Mouse (Mus musculus) heart, embryonic 16.5 days (tissue): ENCODE results near the gene Rev1. TPM values are rescaled to one million over a fixed set of nuclear protein-coding genes. Genes with fewer than 3 reads are reported as not detected.
A peak's percentile ranks its signal among the peaks of the same experiment; 100 is the strongest.

ENCODE experiments used
- ATAC-seq: fragments of 200-750 bp; cut with Nextera tagmentation; replicated peaks from 2 replicates; pipeline ENCODE4 v1.8.0; 2017; ENCODE audit warnings: moderate number of reproducible peaks; ENCODE audit not compliant: insufficient read depth, low FRiP score; ENCODE audit errors: extremely low read depth
- H3K27ac ChIP-seq: fragments of 300-500 bp; sonication (generic); 2 replicates; pipeline ENCODE4 v1.5.1; 2014; ENCODE audit warnings: mild to moderate bottlenecking, low read length, control low read depth, moderate library complexity
- H3K27me3 ChIP-seq: fragments of 300-500 bp; sonication (generic); 2 replicates; pipeline ENCODE4 v1.6.1; 2014; ENCODE audit warnings: low read length, mixed read lengths; ENCODE audit not compliant: control insufficient read depth, insufficient read depth
- H3K36me3 ChIP-seq: fragments of 300-500 bp; sonication (generic); 2 replicates; pipeline ENCODE4 v1.6.1; 2014; ENCODE audit not compliant: control insufficient read depth, insufficient read depth
- H3K4me1 ChIP-seq: fragments of 300-500 bp; sonication (generic); 2 replicates; pipeline ENCODE4 v1.6.1; 2014; ENCODE audit warnings: low read length, mixed read lengths; ENCODE audit not compliant: control insufficient read depth, insufficient read depth
- H3K4me2 ChIP-seq: fragments of 300-500 bp; sonication (generic); 2 replicates; pipeline ENCODE4 v1.6.1; 2014; ENCODE audit warnings: low read depth, mild to moderate bottlenecking, control low read depth, low read length
- H3K4me3 ChIP-seq: fragments of 300-500 bp; sonication (generic); 2 replicates; pipeline ENCODE4 v1.5.1; 2014; ENCODE audit warnings: mild to moderate bottlenecking, control low read depth, low read length
- H3K9ac ChIP-seq: fragments of 300-500 bp; sonication (generic); 2 replicates; pipeline ENCODE4 v1.6.1; 2014; ENCODE audit warnings: low read length, control low read depth
- H3K9me3 ChIP-seq: fragments of 300-500 bp; sonication (generic); replicated peaks from 2 replicates; pipeline ENCODE4 v1.6.1; 2016; ENCODE audit warnings: low read length; ENCODE audit not compliant: control insufficient read depth
- WGBS: fragments of 180-500 bp; shearing (Covaris S2); extraction: QIAGEN DNeasy Blood & Tissue Kit; methylation state at CpG from one replicate; pipeline ENCODE4 v1.1.7; 2014; 5-methylcytosine and 5-hydroxymethylcytosine counted together
- polyA plus RNA-seq: library from polyadenylated mRNA; unstranded; fragments of >200 nt; fragmentation: Nextera tagmentation; extraction: Ambion mirVana; gene quantifications from 2 replicates; pipeline ENCODE4 v1.2.1, GENCODE M21; 2015

Rev1 gene
- polyA plus RNA-seq, 1 experiment from 2014 or later = 16.3 TPM

DNA sequence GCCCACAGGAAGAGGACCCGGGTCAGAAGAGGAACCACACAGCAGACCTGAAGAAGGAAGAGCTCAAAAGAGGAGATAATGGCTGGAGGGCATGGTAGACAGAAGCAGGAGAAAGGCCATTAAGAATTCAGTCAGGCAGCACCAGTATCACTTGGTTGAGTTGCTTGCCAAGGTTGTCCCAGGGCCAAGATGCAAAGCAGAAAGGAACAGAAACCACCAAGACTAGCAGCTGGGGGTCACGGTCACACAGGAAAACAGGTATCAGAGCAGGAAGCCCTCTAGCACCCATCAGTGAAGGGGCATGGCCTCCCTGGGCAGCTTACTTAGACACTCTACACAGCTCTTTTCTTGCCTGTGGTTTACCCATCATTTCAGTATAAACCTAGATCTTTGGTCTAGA, 9.8 kb upstream of the Rev1 start:
- 67% methylated on average over 2 of the region's 2 CpGs for WGBS
- H3K4me1 ChIP-seq = no peaks in the 10 kb centered on the region
- H3K9me3 ChIP-seq = no peaks in the 10 kb centered on the region
- no peaks in the 10 kb centered on the region for H3K27me3 ChIP-seq
- no peaks in the 10 kb centered on the region for H3K36me3 ChIP-seq
- H3K27ac ChIP-seq = no peak overlapping the region
- H3K9ac ChIP-seq = no peak overlapping the region
- no peak for ATAC-seq
- no peak overlapping the region for H3K4me2 ChIP-seq
- H3K4me3 ChIP-seq = no peak overlapping the region

DNA sequence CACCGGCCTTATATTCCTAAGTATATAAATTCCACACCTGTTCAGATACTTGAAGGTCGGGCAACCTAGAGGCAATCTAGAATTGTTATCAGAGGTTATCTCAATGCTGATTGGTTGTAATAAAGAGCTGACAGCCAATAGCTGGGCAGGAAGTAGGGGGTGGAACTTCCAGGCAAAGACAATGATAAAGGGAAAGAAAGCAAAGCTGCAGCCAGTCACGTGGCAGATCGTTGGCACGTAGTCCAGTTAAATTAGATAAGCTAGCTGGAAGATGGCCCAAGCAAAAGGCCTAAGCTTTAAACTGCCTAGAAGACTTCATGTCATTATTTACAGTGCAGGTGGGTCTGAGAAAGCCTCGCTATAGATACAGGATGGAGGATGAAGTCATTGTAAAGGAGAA, 3.3 kb upstream of the Rev1 start:
- H3K36me3 ChIP-seq = no peaks in the 10 kb centered on the region
- ATAC-seq = no peak
- 46% methylated on average over 6 of the region's 6 CpGs for WGBS
- H3K27me3 ChIP-seq = no peaks in the 10 kb centered on the region
- H3K27ac ChIP-seq = no peak overlapping the region
- H3K9me3 ChIP-seq = no peaks in the 10 kb centered on the region
- peaks cover 9% of the 10 kb centered on the region for H3K4me1 ChIP-seq
- no peak overlapping the region for H3K4me3 ChIP-seq
- no peak overlapping the region for H3K4me2 ChIP-seq
- H3K9ac ChIP-seq = no peak overlapping the region

DNA sequence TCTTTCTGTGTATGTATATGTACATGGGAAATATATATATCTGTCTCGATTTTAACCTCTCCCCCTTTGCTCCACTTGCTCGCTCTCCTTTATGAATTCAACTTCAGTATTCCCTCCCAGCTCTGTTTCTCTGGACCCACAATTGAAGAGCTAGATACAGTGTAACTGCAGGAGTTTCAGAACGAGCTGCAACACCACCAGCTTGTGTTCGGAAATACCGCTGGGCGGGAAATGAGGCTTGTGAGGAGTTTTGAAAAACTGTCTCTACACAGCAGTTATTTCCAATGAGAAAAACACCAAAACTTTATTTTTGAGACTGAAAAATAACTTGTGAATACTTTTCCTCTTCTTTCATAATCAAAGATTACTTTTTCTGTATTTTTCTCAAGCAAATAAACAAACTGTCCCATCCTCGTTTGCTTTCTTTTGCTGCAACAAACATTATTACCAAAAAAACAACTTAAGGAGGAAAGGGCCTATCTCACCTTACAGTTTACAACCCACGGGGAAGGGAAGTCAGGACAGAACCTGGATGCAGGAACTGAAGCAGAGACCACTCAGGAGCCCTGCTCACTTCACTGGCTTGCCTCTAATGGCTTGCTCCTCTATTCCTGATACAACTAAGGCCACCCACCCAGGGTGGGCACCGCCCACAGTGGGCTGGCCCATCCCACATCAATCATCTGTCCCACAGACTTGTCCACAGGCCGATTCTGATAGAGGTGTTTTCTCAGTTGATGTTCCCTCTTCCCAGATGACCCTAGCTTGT, 1.3 kb upstream of the Rev1 start:
- H3K9ac ChIP-seq = no peak overlapping the region; the same call in 1 of the 2 replicates

DNA sequence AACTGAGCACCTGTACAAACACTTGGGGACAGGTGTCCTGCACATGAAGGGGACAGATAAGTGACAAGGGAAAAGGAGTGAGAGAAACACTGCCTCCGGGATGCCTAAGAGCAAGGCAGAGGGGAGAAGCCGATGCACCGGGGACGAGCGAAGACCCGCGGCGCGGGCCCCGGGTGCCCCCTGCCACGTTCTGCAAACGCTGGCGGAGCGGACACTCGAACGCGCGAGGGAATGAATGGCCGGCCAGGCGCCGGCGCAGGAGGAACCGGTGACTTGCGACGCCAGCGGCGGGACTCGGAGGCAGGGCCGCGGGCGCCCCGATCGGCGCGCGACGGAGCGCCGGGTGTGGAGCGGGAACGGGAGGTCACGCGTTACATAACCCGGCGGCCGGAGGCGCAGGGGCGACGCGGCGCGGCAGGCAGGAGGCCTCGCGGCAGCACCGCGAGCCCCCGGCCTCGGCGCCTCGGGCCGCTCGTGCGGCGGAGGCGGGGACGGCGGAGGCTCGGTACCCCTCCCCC, 623 bp downstream of the Rev1 start:
- H3K9me3 ChIP-seq = no peaks in the 10 kb centered on the region

More for the DNA sequence above, 1.3 kb upstream of the Rev1 start:
- Histone ChIP-seq H3K4me1 (peaks cover 15% of the 10 kb centered on the region), H3K9me3 (no peaks in the 10 kb centered on the region), H3K27ac (no peak overlapping the region), H3K27me3 (no peaks in the 10 kb centered on the region), H3K36me3 (no peaks in the 10 kb centered on the region), H3K4me3 (no peak overlapping the region), H3K4me2 (no peak overlapping the region)
- ATAC-seq = no peak
- WGBS = 48% methylated on average over 10 of the region's 10 CpGs

DNA sequence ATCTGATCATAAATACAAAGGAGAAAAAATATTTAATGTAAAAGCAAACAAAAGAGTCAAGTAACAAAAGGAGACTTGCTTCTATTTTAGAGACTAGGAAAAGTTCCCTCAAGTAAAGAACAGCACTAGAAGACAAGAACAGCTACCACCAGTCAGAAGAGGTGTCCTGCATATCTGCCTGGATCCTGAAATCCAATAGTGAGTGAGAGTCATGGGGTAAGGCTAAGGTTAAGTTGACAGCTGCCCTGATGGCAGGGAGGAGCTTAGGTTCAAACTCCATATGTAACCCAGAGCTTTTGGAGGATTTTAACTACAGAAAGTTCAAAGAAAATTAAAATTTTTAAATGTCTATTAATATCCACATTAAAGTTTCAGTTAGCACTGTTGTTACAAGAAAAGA, 2.6 kb downstream of the Rev1 start:
- H3K9me3 ChIP-seq = no peaks in the 10 kb centered on the region
- no peak overlapping the region for H3K9ac ChIP-seq
- peaks cover 13% of the 10 kb centered on the region for H3K4me1 ChIP-seq
- H3K36me3 ChIP-seq = no peaks in the 10 kb centered on the region
- ATAC-seq = no peak
- H3K4me2 ChIP-seq = no peak overlapping the region
- no peaks in the 10 kb centered on the region for H3K27me3 ChIP-seq
- no peak overlapping the region for H3K27ac ChIP-seq
- no peak overlapping the region for H3K4me3 ChIP-seq

More for the DNA sequence above, 623 bp downstream of the Rev1 start:
- Histone ChIP-seq H3K27me3 (no peaks in the 10 kb centered on the region), H3K4me3 (peak overlapping the region; percentile 68), H3K4me1 (peaks cover 15% of the 10 kb centered on the region), H3K4me2 (peak overlapping the region; percentile 96), H3K9ac (peak overlapping the region; percentile 92), H3K27ac (peak overlapping the region; percentile 91), H3K36me3 (no peaks in the 10 kb centered on the region)
- under 1% methylated on average over 56 of the region's 68 CpGs for WGBS
- peak; percentile 34 for ATAC-seq

DNA sequence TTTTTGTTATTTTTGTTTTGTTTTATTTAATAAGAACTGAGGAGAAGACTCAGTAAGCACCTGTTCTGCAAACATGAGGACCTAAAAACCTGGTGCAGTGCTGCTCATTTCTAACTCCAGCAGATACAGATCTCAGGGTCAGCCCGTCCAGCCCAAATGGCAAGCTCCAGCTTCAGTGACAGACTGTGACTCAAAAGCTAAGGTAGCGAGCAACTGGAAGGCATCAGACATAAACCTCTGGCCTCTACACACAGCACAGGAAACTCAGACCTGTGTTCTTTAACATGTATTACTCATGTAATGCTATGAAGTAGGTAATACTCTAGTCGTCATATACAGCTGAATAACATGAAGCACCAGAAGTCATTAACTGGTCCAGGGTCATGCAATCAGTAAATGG, 3.2 kb downstream of the Rev1 start:
- peaks cover 13% of the 10 kb centered on the region for H3K4me1 ChIP-seq
- ATAC-seq = no peak
- WGBS = 76% methylated on average over 3 of the region's 3 CpGs
- H3K9ac ChIP-seq = no peak overlapping the region
- H3K27ac ChIP-seq = no peak overlapping the region
- no peak overlapping the region for H3K4me3 ChIP-seq
- no peaks in the 10 kb centered on the region for H3K36me3 ChIP-seq
- no peak overlapping the region for H3K4me2 ChIP-seq
- H3K9me3 ChIP-seq = no peaks in the 10 kb centered on the region
- H3K27me3 ChIP-seq = no peaks in the 10 kb centered on the region

DNA sequence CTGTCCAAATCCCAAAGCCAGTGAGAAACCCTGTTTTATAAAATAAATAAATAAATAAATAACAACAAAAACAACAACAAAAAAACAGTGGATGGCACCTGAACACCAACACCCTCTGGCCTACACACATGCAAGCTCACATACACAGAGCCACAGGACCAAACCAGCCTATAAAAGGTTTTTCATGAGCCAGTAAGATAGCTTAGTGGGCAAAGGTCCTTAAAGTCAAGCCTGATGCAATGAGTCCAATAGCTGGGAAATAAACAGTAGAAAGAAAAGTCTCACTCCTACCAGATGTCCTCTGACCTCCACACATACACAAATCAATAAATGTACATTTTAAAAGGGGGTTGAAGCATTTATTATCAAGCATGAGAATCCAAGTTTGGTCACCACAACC, 5.3 kb downstream of the Rev1 start:
- Histone ChIP-seq H3K4me2 (no peak overlapping the region), H3K27ac (no peak overlapping the region), H3K9ac (no peak overlapping the region), H3K4me3 (no peak overlapping the region), H3K27me3 (no peaks in the 10 kb centered on the region), H3K36me3 (no peaks in the 10 kb centered on the region), H3K4me1 (peaks cover 13% of the 10 kb centered on the region), H3K9me3 (no peaks in the 10 kb centered on the region)
- ATAC-seq = no peak

DNA sequence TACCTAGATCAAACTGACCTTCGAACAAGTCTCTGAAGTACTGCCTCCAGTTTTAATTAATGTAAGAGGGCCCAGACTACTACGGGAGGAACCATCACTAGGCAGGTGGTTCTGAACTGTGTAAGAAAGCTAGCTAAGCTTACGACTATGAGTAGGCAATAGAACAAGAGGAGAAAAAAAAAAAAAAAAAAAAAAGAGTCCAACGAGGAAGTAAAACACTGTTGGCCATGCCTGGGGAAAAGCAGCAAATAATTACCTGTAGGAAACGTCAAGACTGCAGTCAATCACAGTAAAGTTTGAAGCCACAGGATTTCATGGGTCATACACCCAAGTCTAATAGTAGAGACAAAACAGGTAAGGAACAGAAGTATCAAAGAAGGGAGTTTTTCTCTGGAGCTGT, 8.7 kb downstream of the Rev1 start:
- no peak overlapping the region for H3K27ac ChIP-seq
- no peak overlapping the region for H3K9ac ChIP-seq
- ATAC-seq = no peak
- no peaks in the 10 kb centered on the region for H3K36me3 ChIP-seq
- 74% methylated on average over 5 of the region's 5 CpGs for WGBS
- no peaks in the 10 kb centered on the region for H3K27me3 ChIP-seq
- H3K4me3 ChIP-seq = no peak overlapping the region
- H3K9me3 ChIP-seq = no peaks in the 10 kb centered on the region
- 0 out of 2 replicates have a peak, but pooled peaks cover 2% of the 10 kb centered on the region for H3K4me1 ChIP-seq
- no peak overlapping the region for H3K4me2 ChIP-seq

DNA sequence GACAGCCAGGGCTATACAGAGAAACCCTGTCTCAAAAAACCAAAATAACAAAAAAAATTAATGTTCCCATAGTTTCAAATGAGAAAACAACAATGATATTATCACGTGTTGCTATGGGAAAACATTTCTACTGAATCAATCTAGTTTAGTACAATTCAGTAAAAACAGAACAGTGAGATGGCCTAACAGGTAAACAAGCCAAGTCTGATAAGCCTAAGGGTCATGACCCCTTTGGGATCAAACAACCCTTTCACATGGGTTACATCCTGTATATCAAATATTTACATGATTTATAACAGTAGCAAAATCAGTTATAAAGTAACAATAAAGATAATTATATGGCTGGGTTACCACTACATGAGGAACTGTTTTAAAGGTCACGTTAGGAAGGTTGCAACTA, 11.0 kb downstream of the Rev1 start:
- no peak for ATAC-seq
- 90% methylated on average over 2 of the region's 2 CpGs for WGBS
- H3K9ac ChIP-seq = no peak overlapping the region
- no peak overlapping the region for H3K4me2 ChIP-seq
- 0 out of 2 replicates have a peak, but pooled peaks cover 2% of the 10 kb centered on the region for H3K4me1 ChIP-seq
- H3K36me3 ChIP-seq = no peaks in the 10 kb centered on the region
- H3K27ac ChIP-seq = no peak overlapping the region
- no peaks in the 10 kb centered on the region for H3K9me3 ChIP-seq
- H3K27me3 ChIP-seq = no peaks in the 10 kb centered on the region
- H3K4me3 ChIP-seq = no peak overlapping the region
